Mouse (Mus musculus) testis, adult 2 months (tissue): ENCODE data around the gene Prtg.

ENCODE experiments used
- CTCF ChIP-seq: fragments of 200-500 bp; IDR thresholded peaks from 2 replicates; pipeline ENCODE4 v1.5.1; 2012; ENCODE audit warnings: low read depth, mild to moderate bottlenecking, inconsistent platforms, low read length, moderate library complexity; ENCODE audit not compliant: control insufficient read depth, insufficient read depth, insufficient replicate concordance
- POLR2A ChIP-seq: fragments of 200-500 bp; IDR thresholded peaks from 2 replicates; pipeline ENCODE4 v1.6.1; 2012; ENCODE audit warnings: low read depth, mild to moderate bottlenecking, inconsistent platforms, low read length, moderate library complexity; ENCODE audit not compliant: control insufficient read depth

- TF ChIP-seq CTCF (no peak), POLR2A (no peak)
Measured at GRCm38 (mm10) chr9:72838256-72838655, 31.6 kb downstream of the Prtg start.
